ENCODE assay signal across 11 mouse cellular contexts in genomic region chr1:168405645-168406290, GRCm38 (mm10). TPM values are rescaled to one million over a fixed set of nuclear protein-coding genes. Genes with fewer than 3 reads are reported as not detected.
DNase-seq lines count a peak whose midpoint lies in the region; ATAC-seq and TF ChIP-seq lines count a peak whose summit lies in the region.
"Had no signal": no experiment of that assay in that cellular context is flagged by ENCODE, and none has a peak within 500 bp of the region (broad histone marks: within the 10 kb centered on the region; RNA-seq: fewer than 3 reads in every experiment).

No protein-coding gene starts in this region.

- H3K4me1 ChIP-seq in heart, embryonic 14.5 days (ENCODE audit: control insufficient read depth in 2 of 2, insufficient read depth in 2 of 2, low read length in 2 of 2) = peaks cover 37 to 70% of the 10 kb centered on the region in 2 experiments
- peaks cover 43% of the 10 kb centered on the region for H3K4me1 ChIP-seq in neural tube, embryonic 15.5 days
- peaks cover 89% of the 10 kb centered on the region for H3K4me1 ChIP-seq in limb, embryonic 10.5 days
- H3K4me1 ChIP-seq in stomach, postnatal 0 days (replicated peaks; ENCODE audit: control insufficient read depth, insufficient read depth) = peaks cover 10% of the 10 kb centered on the region; the same call in 1 of the 2 replicates

- ATAC-seq in heart, embryonic 14.5 days (ENCODE audit: insufficient number of reproducible peaks, insufficient read depth, low FRiP score, low read depth) = no peak
- no peak for ATAC-seq in neural tube, embryonic 15.5 days (ENCODE audit: low FRiP score)
- no peak for ATAC-seq in stomach, postnatal 0 days (ENCODE audit: low FRiP score, low TSS enrichment)
- ATAC-seq: CD4-positive, CD25-positive, alpha-beta regulatory T cell, adult 4 months had no signal

- no peaks in the 10 kb centered on the region for H3K27me3 ChIP-seq in heart, embryonic 14.5 days (ENCODE audit: control insufficient read depth, insufficient read depth, low read length)
- no peaks in the 10 kb centered on the region for H3K27me3 ChIP-seq in neural tube, embryonic 15.5 days (replicated peaks)
- H3K27me3 ChIP-seq in limb, embryonic 10.5 days (ENCODE audit: low read depth, poor library complexity, severe bottlenecking) = no peaks in the 10 kb centered on the region
- no peaks in the 10 kb centered on the region for H3K27me3 ChIP-seq in stomach, postnatal 0 days (ENCODE audit: control insufficient read depth, insufficient read depth, low read length)

- TF ChIP-seq CTCF in stomach, postnatal 0 days (IDR thresholded peaks at IDR 0.05; ENCODE audit: low read depth) = no peak

- no peak for DNase-seq in heart, adult 18-20 months
- DNase-seq in neural tube, embryonic 10.5 days (ENCODE audit: extremely low spot score, low spot score) = peak; percentile 70
- DNase-seq in limb, embryonic 10.5 days (ENCODE audit: low spot score) = peak; percentile 64
- DNase-seq in stomach, postnatal 0 days (ENCODE audit: low spot score) = no peak
- DNase-seq in ovary, adult 18-20 months (ENCODE audit: low spot score) = no peak
- no peak for DNase-seq in spleen, postnatal 10 days (ENCODE audit: low spot score in 2 of 2)
- DNase-seq: cerebellum, postnatal 10 days; thymus, adult 18-20 months had no signal

- 15% methylated on average over 11 of the region's 12 CpGs for WGBS in heart, embryonic 14.5 days
- 16% methylated on average over 11 of the region's 12 CpGs for WGBS in neural tube, embryonic 15.5 days
- 13% methylated on average over 10 of the region's 12 CpGs for WGBS in limb, embryonic 10.5 days
- WGBS in stomach, postnatal 0 days = 22% methylated on average over 10 of the region's 12 CpGs

- peaks cover 35% of the 10 kb centered on the region for H3K36me3 ChIP-seq in heart, embryonic 14.5 days (ENCODE audit: control insufficient read depth, insufficient read depth, low read length)
- no peaks in the 10 kb centered on the region for H3K36me3 ChIP-seq in neural tube, embryonic 15.5 days
- peaks cover 54% of the 10 kb centered on the region for H3K36me3 ChIP-seq in limb, embryonic 10.5 days
- H3K36me3 ChIP-seq in stomach, postnatal 0 days (ENCODE audit: control insufficient read depth, insufficient read depth, low read length) = no peaks in the 10 kb centered on the region; the same call in 1 of the 2 replicates

- H3K9me3 ChIP-seq in heart, embryonic 14.5 days (ENCODE audit: control insufficient read depth, low read length) = no peaks in the 10 kb centered on the region
- no peaks in the 10 kb centered on the region for H3K9me3 ChIP-seq in neural tube, embryonic 15.5 days (replicated peaks)
- no peaks in the 10 kb centered on the region for H3K9me3 ChIP-seq in limb, embryonic 10.5 days (replicated peaks)
- no peaks in the 10 kb centered on the region for H3K9me3 ChIP-seq in stomach, postnatal 0 days (ENCODE audit: control insufficient read depth, low read length)

- 0 out of 2 replicates have a peak overlapping the region, but pooled peaks have one; percentile 18 for H3K4me2 ChIP-seq in heart, embryonic 14.5 days (ENCODE audit: low read length)
- H3K4me2 ChIP-seq in neural tube, embryonic 15.5 days = no peak overlapping the region
- 0 out of 2 replicates have a peak overlapping the region, but pooled peaks have one; percentile 11 for H3K4me2 ChIP-seq in stomach, postnatal 0 days (replicated peaks; ENCODE audit: low read depth)

- no peak for TF ChIP-seq EP300 in stomach, postnatal 0 days (optimal IDR thresholded peaks at IDR 0.05)

- peak overlapping the region; percentile 41 for H3K9ac ChIP-seq in heart, embryonic 14.5 days (ENCODE audit: low read length)
- no peak overlapping the region for H3K9ac ChIP-seq in neural tube, embryonic 15.5 days (replicated peaks)
- no peak overlapping the region for H3K9ac ChIP-seq in stomach, postnatal 0 days (ENCODE audit: low read length)

- no peak overlapping the region for H3K4me3 ChIP-seq in heart, embryonic 14.5 days (ENCODE audit: control insufficient read depth in 1 of 2, insufficient read depth in 1 of 2, low read depth in 1 of 2, low read length in 2 of 2)
- H3K4me3 ChIP-seq in neural tube, embryonic 15.5 days (replicated peaks) = no peak overlapping the region
- no peak overlapping the region for H3K4me3 ChIP-seq in limb, embryonic 10.5 days
- no peak overlapping the region for H3K4me3 ChIP-seq in stomach, postnatal 0 days (ENCODE audit: low read depth, low read length)

- peak overlapping the region; percentile 36 to 65 for H3K27ac ChIP-seq in heart, embryonic 14.5 days (replicated peaks in 1 of 2; ENCODE audit: control insufficient read depth in 1 of 2, insufficient read depth in 1 of 2, low read depth in 2 of 2, low read length in 2 of 2)
- H3K27ac ChIP-seq in neural tube, embryonic 15.5 days (replicated peaks) = no peak overlapping the region
- peak overlapping the region; percentile 78 for H3K27ac ChIP-seq in limb, embryonic 10.5 days
- no peak overlapping the region for H3K27ac ChIP-seq in stomach, postnatal 0 days (replicated peaks)

RNA-seq across cellular contexts. Expression of gene Pbx1, which starts 26.3 kb away (rescaled TPM):
- 27.3 and 30.7 TPM in 2 replicates for polyA plus RNA-seq in heart, embryonic 14.5 days (2014; fragmentation: Nextera tagmentation; extraction: Ambion mirVana)
- total RNA-seq in heart, adult 18-20 months (2021) = 10 to 100 TPM; 49.2 to 51.9 TPM
- 28.8 and 31.4 TPM in 2 replicates for polyA plus RNA-seq in neural tube, embryonic 15.5 days (2015; fragmentation: Nextera tagmentation; extraction: Ambion mirVana)
- polyA plus RNA-seq in limb, embryonic 10.5 days (2016; fragmentation: Nextera tagmentation; extraction: Ambion mirVana) = 44.7 and 55.9 TPM in 2 replicates
- polyA plus RNA-seq in stomach, postnatal 0 days (2015; fragmentation: Nextera tagmentation; extraction: Ambion mirVana) = 23.1 and 23.2 TPM in 2 replicates

Comparison
In these comparisons a context has a peak if more than half of its experiments do, and no peak if none do; other contexts are left out.
1. H3K27ac ChIP-seq: peak in heart, embryonic 14.5 days (2 of 2) and limb, embryonic 10.5 days (single experiment); none in neural tube, embryonic 15.5 days (single experiment) and stomach, postnatal 0 days (single experiment).
2. DNase-seq: peak in neural tube, embryonic 10.5 days (single experiment) and limb, embryonic 10.5 days (single experiment); none in heart, adult 18-20 months (0 of 2), stomach, postnatal 0 days (single experiment), ovary, adult 18-20 months (single experiment) and spleen, postnatal 10 days (0 of 2).